Mouse (Mus musculus): ENCODE measurements around the gene Rundc3a. TPM values are rescaled to one million over a fixed set of nuclear protein-coding genes. Genes with fewer than 3 reads are reported as not detected.
"Not testable (repeated sequence)": the region's sequence is repeated elsewhere in the genome, so short reads cannot be mapped to it uniquely, and the experiment has no call there.

The Rundc3a gene
- total RNA-seq, 1 experiment from 2014 or later: 1.0 TPM

DNA sequence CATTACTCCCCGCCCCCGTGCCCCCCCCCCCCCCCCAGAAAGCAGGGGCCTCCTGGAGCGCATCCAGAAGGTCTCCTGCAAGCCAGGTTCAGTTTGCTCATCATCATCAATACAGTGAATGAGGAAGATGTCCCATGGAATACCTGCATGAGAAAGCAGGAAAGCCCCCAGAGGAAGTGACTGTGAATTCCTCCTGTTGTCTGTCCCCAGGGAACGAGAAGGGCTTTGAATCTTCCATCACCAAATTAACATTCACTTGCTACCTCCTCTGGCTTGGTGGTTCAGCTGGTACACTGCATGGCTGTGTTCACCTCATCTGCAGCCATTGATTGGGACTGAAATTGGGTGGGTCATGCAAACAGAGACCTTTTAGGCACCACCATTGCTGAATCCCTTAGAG, 8.1 kb upstream of the Rundc3a start:
- ATAC-seq (ENCODE audit: extremely low read depth, insufficient number of reproducible peaks, low FRiP score, poor library complexity, severe bottlenecking): no peak

DNA sequence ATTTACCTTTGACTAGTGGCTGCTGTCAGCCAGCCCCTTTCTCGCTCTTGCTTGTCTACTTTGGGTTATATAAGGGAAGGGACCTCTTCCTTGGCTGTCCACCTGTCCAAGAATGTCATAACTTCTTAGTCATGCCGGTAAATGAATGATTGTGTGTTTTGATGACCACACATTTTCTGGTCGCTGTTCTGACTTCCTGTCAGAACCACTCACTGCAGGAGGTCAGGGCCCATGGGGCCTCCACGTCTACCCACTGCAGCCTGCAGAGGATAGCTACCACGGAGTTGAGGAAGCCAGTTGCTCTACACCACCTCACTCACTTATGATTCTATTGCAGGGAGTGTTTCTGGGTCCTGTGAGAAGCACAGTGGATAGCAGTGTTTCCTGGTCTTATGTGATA, 7.1 kb upstream of the Rundc3a start:
- no peak for ATAC-seq (ENCODE audit: extremely low read depth, insufficient number of reproducible peaks, low FRiP score, poor library complexity, severe bottlenecking)

DNA sequence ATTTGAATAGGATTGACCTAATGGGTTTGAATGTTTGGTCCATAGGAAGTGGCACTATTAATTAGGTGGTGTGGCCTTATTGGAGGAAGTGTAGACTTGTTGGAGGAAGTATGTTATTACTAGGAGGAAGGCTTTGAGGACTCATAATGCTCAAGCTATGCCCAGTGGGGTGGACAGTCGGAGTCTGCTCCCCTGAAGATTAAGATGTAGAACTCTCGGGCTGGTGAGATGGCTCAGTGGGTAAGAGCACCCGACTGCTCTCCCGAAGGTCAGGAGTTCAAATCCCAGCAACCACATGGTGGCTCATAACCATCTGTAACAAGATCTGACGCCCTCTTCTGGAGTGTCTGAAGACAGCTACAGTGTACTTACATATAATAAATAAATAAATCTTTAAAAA, 3.8 kb upstream of the Rundc3a start:
- ATAC-seq (ENCODE audit: extremely low read depth, insufficient number of reproducible peaks, low FRiP score, poor library complexity, severe bottlenecking): not testable (repeated sequence)

DNA sequence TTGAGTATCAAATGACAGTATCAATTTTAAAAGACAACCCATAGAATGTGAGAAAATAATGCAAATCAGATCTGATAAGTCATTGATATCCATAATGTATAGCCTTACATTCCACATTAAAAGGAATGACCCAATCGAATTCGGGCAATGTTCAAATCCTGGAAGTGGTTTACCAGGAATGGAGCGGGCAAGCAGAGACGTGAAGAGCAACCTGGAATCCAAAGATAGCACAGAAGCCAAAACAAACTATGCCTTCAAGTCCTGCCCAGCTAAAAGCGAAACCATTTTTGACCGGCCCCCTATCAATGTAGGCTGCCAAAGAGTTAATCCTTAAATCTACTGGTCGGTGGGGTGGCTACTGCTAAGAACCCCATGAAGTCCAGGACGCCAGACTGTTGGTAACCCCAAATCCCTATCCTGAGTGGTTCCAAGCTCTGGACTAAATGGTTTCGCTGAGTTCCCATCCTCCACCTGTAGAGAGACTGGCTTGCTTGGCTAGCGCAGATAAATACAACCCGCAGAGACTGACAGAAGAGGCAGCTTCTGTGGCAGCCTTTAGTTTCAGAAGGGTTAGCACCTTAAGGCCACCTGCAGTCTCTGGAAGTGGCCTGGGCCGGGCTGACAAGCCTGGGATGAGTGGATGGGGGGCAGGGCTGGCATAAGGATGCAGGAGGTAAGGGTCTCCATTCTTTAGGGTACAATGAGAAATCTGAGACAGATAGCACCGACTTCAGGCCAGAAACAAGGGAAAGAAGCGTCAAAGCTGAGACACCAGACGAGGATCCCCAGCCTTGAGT, 564 bp upstream of the Rundc3a start:
- no peak for ATAC-seq (ENCODE audit: extremely low read depth, insufficient number of reproducible peaks, low FRiP score, poor library complexity, severe bottlenecking)

DNA sequence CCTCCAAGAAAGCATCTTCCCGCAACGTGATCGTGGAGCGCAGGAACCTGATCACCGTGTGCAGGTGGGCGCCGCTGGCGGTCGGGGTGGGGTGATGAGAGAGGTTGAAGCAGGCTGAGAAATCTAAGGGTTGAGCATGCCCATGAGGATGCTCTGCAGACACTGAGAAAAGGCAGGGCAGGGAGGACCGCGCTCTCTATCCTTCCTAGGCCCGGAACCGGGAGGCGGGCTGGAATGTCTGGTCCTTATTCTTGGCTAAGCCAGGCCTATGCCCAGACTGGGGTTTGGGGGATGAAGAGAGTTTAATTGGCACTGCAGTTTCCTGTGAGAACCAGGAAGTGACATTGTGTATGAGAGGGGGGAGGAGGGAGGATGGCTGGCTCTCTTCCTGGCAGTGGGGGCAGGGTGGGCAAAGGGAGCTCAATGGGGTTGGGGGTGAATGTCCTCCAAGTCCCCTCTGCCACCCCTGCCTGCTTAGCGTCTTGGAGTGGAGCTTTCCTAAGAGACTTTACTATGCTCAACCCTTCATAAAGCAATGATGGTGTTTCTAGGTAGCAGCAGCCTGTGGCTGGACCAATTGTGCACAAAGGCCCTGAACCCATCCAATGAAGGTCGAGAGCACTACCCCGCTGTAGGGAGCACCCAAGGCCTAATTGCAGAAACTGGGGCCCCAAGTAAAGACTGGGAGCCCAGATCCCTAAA, 667 bp downstream of the Rundc3a start:
- ATAC-seq (ENCODE audit: extremely low read depth, insufficient number of reproducible peaks, low FRiP score, poor library complexity, severe bottlenecking): no peak

DNA sequence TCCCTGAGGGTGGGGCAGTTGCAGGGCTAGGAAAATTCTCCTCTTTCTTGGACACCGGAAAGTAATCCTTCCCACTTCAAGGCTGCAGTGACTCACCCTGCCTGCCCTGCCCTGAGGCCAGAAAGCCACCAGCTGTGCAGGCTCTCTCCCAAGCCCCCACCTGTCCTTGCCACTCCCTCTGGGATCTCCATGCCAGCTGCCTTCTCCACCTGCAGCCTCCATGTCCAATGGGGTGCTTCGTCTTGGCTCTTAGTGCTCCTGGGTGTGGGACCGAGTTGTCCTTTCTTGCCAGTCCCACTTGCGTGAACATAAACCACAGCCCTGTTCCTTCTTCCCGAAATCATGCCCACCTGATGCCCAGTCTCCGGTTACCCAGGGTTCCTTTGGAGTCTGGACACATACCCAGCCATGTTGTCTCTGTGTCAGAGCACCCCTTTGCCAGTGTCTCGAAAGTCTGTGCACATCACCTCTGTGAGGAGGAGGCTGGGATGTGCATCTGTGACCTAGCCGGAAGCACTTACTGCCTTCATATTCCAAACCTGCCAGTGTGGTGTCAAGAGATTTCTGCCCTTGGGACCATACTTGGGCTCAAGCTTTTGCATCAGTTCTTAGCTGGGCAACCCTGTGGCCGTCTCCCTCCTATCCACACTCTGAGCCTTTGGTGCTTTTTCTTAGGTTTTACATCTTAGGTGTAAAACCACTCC, 1.4 kb downstream of the Rundc3a start:
- ATAC-seq (ENCODE audit: extremely low read depth, insufficient number of reproducible peaks, low FRiP score, poor library complexity, severe bottlenecking): no peak

DNA sequence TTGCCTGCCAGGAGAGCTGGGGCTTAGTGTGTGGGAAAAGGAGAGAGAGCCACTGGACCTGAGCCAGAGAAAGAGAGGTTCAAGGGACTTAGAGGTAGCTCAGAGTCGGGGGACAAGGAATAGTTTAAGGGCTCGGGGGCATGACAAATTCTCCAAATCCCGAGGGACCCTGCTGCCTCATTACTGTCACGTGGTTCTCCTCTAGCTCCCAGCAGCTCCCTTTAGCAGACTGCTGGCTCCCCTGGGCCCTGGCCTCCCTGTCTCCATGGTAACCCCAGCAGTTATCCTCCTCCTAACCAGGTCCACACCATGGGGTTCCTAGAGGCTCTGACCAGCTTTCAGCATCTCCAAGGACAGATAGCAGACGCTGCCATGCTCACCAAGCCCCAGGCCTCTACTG, 2.0 kb downstream of the Rundc3a start:
- no peak for ATAC-seq (ENCODE audit: extremely low read depth, insufficient number of reproducible peaks, low FRiP score, poor library complexity, severe bottlenecking)

DNA sequence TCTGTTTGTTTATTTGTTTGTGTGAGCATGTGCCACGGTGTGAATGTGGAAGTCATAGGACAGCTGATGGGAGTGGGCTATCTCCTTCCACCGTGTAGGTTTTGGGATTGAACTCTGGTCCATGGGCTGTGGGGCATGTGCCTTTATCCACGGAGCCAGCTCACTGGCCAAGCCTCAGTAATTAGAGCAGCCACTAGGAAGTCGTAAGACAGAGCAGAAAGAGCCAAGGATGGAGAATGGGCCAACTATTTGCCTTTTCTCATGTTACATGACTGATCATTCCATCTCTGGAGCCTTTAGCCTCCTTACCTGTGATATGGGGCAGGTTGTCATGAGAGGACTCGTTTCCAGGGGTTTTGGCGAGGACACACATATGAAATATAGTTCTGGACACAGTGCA, 3.1 kb downstream of the Rundc3a start:
- no peak for ATAC-seq (ENCODE audit: extremely low read depth, insufficient number of reproducible peaks, low FRiP score, poor library complexity, severe bottlenecking)

DNA sequence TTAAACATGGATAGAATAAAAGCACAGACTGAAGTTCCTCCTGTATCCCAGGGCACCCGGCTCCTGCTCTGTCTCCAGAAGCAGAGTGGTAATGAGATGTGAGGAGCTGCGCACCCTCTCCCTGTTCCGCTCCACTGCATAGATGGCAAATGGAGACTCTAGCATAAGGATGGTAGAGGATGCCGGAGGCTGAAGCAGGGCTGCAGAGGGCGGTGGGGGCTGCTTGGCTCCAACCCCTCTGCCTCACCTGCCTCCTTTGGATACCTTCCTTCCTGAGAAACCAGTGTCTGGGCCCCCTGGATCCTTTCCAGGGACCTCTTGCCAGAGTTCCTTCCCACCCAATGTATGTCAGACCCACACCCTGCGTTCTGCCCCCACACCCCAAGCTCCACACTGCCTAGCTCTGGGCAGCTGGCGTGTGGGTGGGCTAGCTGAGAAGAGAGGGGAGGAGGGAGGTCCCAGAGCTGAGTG, 3.5 kb downstream of the Rundc3a start:
- no peak for ATAC-seq (ENCODE audit: extremely low read depth, insufficient number of reproducible peaks, low FRiP score, poor library complexity, severe bottlenecking)

DNA sequence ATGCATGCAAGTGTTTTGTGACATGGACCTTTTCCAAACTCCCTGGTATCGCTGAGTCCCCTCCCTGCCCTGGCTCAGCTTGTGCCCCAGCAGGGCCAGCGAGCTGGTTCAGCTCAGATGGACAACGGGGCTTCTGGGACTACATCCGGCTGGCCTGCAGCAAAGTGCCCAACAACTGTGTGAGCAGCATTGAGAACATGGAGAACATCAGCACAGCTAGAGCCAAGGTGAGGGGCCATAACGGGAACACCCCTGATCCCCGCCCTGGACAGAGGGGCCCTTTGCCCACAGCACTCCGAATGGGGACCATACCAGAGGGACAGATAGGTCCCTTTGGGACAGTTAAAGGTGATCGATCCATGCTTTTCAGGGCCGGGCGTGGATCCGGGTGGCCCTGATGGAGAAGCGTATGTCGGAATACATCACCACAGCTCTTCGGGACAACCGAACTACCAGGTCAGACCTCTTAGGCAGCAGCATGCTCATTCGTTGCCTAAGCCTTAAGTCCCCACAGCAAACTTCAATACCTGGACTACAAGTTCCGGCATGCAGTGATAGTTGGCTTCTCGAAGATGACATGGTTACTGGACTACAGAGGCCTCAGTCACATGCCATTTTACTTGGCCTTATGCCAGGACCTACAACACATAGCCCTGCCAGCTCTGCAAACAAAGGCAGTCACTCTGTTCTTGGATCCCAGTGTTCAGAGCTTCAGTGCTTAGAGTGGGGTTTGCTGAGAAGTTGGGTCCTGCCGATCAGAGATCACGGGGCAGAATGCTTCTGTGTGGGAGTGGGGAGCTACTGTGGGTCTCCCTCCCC, 5.0 kb downstream of the Rundc3a start:
- ATAC-seq (ENCODE audit: extremely low read depth, insufficient number of reproducible peaks, low FRiP score, poor library complexity, severe bottlenecking): no peak

DNA sequence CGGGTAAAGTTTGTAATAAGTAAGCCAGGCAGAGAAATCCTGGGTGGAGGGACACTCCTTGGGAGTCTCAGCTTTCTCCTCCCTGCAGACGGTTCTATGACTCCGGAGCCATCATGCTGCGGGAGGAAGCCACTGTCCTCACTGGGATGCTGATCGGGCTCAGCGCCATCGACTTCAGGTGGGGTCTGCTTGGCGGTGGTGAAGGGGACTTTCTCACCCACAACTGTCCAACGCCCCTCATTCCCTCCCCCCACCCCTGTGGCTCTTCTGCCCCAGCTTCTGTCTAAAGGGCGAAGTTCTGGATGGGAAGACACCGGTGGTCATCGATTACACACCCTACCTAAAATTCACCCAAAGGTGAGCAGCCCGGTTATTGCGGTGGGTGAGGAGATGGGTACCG, 5.9 kb downstream of the Rundc3a start:
- no peak for ATAC-seq (ENCODE audit: extremely low read depth, insufficient number of reproducible peaks, low FRiP score, poor library complexity, severe bottlenecking)

DNA sequence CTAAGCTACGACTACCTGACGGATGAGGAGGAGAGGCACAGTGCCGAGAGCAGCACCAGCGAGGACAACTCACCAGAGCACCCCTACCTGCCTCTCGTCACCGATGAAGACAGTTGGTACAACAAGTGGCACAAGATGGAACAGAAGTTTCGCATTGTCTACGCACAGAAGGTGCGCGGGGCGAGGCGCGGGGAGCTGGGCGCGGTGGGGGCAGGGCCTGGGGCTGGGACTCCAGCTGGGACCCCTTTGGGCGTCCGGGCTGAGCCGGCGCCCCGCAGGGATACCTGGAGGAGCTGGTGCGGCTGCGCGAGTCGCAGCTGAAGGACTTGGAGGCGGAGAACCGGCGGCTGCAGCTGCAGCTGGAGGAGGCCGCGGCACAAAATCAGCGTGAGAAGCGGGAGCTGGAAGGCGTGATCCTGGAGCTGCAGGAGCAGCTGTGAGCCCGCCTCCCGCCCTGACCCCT, 6.4 kb downstream of the Rundc3a start:
- no peak for ATAC-seq (ENCODE audit: extremely low read depth, insufficient number of reproducible peaks, low FRiP score, poor library complexity, severe bottlenecking)

DNA sequence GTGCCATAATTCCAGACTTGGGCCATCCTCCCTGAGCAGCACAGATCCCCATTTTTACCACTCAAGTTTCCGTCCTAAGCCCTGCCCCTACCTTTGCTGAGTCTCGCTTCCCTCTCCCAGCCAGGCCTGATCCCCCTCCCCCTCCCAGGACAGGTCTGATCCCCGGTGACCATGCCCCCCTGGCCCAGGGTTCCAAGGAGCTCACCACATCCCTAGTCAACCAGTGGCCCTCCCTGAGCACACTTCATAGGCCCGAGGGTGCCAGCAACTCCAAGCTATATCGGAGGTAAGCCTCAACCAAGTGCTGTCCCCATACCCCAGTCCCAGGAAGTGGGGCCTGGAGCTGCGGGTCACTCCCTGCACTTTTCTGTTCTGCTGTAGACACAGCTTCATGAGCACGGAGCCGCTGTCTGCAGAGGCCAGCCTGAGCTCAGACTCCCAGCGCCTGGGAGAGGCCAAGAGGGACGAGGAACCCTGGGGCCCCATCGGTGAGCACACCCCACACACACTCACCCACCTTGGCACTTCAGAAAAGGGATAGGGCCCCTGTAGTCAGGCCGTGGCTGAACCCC, 7.4 kb downstream of the Rundc3a start:
- ATAC-seq (ENCODE audit: extremely low read depth, insufficient number of reproducible peaks, low FRiP score, poor library complexity, severe bottlenecking): no peak

DNA sequence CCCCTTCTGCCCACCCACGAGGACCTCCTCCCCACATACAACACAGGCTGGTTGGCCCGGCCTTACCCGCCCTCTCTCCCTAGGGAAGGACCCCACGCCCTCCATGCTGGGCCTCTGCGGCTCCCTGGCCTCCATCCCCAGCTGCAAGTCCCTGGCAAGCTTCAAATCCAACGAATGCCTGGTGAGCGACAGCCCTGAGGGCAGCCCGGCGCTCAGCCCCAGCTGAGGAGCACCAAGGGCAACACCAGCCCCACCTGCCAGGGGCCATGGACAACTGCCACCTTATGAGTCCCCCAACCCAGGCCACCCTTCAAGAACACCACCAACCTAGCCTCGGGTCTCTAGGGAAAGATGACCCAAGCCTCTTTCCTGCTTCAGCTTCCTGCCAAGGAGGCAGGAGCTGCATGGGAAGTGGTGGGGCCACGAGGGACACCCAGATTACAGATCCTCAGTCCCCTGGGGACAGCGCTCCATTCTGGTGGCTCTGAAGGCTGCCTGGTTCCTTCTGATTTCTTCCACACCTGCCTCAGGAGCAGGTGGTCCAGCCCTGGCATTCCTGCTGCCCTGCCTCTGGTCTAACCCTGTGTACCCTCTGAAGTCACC, 8.8 kb downstream of the Rundc3a start:
- no peak for ATAC-seq (ENCODE audit: extremely low read depth, insufficient number of reproducible peaks, low FRiP score, poor library complexity, severe bottlenecking)

DNA sequence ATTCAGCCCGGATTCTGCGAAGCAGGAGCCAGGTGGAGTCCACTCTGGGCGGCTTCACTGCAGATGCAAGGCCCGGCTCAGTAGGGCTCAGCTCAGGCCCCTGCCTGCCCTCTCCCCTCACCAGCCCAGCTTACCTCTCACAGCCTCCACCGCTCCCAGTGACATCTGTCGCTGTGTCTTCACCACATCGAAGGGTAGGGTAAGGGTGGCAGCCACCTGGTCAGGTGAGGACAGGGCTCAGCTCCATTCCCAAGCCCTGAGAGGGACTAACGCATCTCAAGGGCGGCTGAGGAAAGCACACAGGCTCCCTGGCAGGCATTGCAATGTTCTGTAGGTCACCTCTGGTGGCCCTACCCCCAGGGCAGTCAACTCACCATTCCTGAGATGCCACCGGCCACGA, 10.5 kb downstream of the Rundc3a start:
- no peak for ATAC-seq (ENCODE audit: extremely low read depth, insufficient number of reproducible peaks, low FRiP score, poor library complexity, severe bottlenecking)

DNA sequence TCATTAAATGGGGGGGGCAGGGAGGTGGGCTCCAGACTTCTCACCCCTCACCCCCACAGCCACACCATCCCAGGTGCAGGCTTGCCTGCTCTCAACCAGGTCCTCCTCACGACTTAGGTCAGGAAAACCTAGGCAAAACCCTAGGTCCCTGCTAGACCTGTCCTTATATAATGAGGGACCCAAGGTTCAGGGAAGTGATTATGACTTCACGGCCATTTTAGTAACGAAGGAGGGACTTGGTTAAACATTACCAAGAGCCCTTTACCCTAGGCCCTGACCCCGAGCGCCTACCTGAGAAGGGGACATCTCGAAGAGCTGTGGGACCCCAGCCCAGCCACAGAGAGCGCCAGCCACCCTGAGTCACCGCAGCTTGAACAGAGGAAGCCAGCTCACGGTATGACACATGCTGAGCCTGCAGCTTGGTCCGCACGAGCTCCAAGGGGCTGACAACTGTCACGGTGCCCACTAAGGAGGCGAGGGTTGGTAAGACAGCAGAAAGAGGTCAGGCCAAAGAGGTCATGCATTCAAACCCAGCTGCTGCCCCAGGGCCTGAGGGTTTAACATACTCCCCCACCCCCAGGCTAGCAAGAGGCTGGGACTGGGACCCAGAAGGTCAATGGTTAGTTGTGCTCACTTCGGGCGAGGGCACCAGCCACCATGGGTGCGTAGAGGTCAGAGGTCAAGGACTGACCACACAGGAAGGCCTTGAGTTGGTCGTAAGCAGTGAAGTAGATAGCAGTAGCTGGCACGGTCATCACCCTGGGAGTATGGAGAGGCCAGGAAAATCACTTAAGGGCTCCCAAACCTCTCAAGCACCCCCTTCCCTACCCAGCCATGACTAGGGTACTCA, 11.2 kb downstream of the Rundc3a start:
- no peak for ATAC-seq (ENCODE audit: extremely low read depth, insufficient number of reproducible peaks, low FRiP score, poor library complexity, severe bottlenecking)

DNA sequence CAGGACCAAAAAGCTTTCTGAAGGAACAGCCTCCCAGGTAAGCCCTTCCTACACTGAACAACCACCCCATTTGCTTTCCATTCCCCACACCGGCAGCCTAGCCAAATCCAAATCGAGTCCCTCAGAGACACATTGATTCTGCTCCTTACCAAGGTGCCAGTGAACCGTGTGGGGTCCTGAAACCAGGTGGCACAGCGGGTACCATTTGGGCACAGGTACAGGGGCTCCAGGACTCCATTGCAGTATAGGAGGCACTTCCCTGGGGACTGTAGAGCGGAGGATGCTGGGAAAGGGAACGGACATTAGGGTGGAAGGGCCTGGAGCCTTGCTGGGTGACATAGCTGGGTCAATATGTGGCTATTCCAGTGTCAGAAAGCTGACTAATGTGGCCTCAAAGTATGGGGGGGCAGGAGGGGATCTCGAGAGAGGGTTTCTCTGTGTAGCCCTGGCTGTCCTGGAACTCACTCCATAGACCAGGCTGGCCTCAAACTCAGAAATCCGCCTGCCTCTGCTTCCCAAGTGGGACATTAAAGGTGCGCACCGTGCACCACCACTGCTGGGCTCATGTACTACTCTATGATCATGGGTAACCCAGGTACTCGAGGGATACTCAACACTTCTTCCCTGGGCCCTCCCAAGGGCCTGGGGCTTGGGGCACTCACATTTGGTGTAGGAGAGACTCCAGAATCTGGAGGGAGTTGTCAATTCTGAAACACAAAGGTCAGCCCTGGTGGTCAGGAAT, 12.5 kb downstream of the Rundc3a start:
- no peak for ATAC-seq (ENCODE audit: extremely low read depth, insufficient number of reproducible peaks, low FRiP score, poor library complexity, severe bottlenecking)

All from neutrophil, adult 5-6 weeks (primary cell).